Mouse (Mus musculus) kidney, adult 8-10 months (tissue): ENCODE data around the gene Slc22a14.
"Not testable (repeated sequence)": the region's sequence is repeated elsewhere in the genome, so short reads cannot be mapped to it uniquely, and the experiment has no call there.

Experiments used
- DNase-seq, 2 experiments: peaks; one replicate each; pipeline ENCODE4 v3.0.0; 2022

Gene Slc22a14

GRCm38 (mm10) chr9:119321392-119322229 is 43.7 kb downstream of the Slc22a14 start:
- peak in 1 of 2 experiments; percentile 23 for DNase-seq

GRCm38 (mm10) chr9:119320946-119321345 is 44.4 kb downstream of the Slc22a14 start:
- no peak for DNase-seq

GRCm38 (mm10) chr9:119320446-119320845 is 44.9 kb downstream of the Slc22a14 start:
- no peak for DNase-seq

- DNase-seq, result no peak
Observed at GRCm38 (mm10) chr9:119318891-119319290, 46.5 kb downstream of the Slc22a14 start.

GRCm38 (mm10) chr9:119313096-119313495 is 52.3 kb downstream of the Slc22a14 start:
- no peak for DNase-seq

- no peak for DNase-seq
Observed at GRCm38 (mm10) chr9:119309067-119309466, 56.3 kb downstream of the Slc22a14 start.

GRCm38 (mm10) chr9:119305863-119306262 is 59.5 kb downstream of the Slc22a14 start:
- DNase-seq, result no peak

- DNase-seq, result peak in 1 of 2 experiments; percentile 27
Observed at GRCm38 (mm10) chr9:119298563-119298962, 66.8 kb downstream of the Slc22a14 start.

- no peak for DNase-seq
Observed at GRCm38 (mm10) chr9:119297696-119298095, 67.7 kb downstream of the Slc22a14 start.

GRCm38 (mm10) chr9:119290791-119291190 is 74.6 kb downstream of the Slc22a14 start:
- no peak for DNase-seq

GRCm38 (mm10) chr9:119280894-119281682 is 84.3 kb downstream of the Slc22a14 start:
- DNase-seq, result no peak

- no peak for DNase-seq
Observed at GRCm38 (mm10) chr9:119278031-119278430, 87.3 kb downstream of the Slc22a14 start.

GRCm38 (mm10) chr9:119276321-119276720 is 89.0 kb downstream of the Slc22a14 start:
- DNase-seq, result peak; percentile 86 to 87

GRCm38 (mm10) chr9:119274814-119275213 is 90.5 kb downstream of the Slc22a14 start:
- DNase-seq, result not testable (repeated sequence)

- DNase-seq, result no peak
Observed at GRCm38 (mm10) chr9:119271496-119271895, 93.9 kb downstream of the Slc22a14 start.

- no peak for DNase-seq
Observed at GRCm38 (mm10) chr9:119268588-119269145, 96.7 kb downstream of the Slc22a14 start.

GRCm38 (mm10) chr9:119268120-119268519 is 97.2 kb downstream of the Slc22a14 start:
- DNase-seq, result no peak

- DNase-seq, result not testable (repeated sequence)
Observed at GRCm38 (mm10) chr9:119266121-119266395, 99.3 kb downstream of the Slc22a14 start.

GRCm38 (mm10) chr9:119265373-119266120 is 99.8 kb downstream of the Slc22a14 start:
- DNase-seq, result not testable (repeated sequence)

- DNase-seq, result no peak
Observed at GRCm38 (mm10) chr9:119263067-119263466, 102.3 kb downstream of the Slc22a14 start.

- DNase-seq, result no peak
Observed at GRCm38 (mm10) chr9:119260825-119261224, 104.5 kb downstream of the Slc22a14 start.

GRCm38 (mm10) chr9:119258785-119259184 is 106.6 kb downstream of the Slc22a14 start:
- DNase-seq, result no peak

- DNase-seq, result no peak
Observed at GRCm38 (mm10) chr9:119258128-119258527, 107.2 kb downstream of the Slc22a14 start.
